Mouse (Mus musculus): Measurements from ENCODE around the gene Myl9. TPM values are rescaled to one million over a fixed set of nuclear protein-coding genes. Genes with fewer than 3 reads are reported as not detected.

Gene Myl9
- polyA plus RNA-seq, 1 experiment from 2014 or later = 400 TPM

- Histone ChIP-seq H3K27me3 (ENCODE audit: control insufficient read depth, insufficient read depth, low read depth, low read length) (no peaks in the 10 kb centered on the region), H3K27ac (ENCODE audit: low read length) (no peak overlapping the region), H3K4me2 (ENCODE audit: low read depth, low read length) (no peak overlapping the region), H3K36me3 (ENCODE audit: control insufficient read depth, insufficient read depth, low read length) (no peaks in the 10 kb centered on the region), H3K4me3 (ENCODE audit: low read length) (no peak overlapping the region), H3K9ac (ENCODE audit: low read length) (no peak overlapping the region), H3K4me1 (replicated peaks; ENCODE audit: control insufficient read depth, insufficient read depth, low read length) (peaks cover 22% of the 10 kb centered on the region), H3K9me3 (ENCODE audit: control insufficient read depth, low read length) (no peaks in the 10 kb centered on the region)
- no peak for ATAC-seq (ENCODE audit: low read depth)
Observed at GRCm38 (mm10) chr2:156773470-156773869, 1.8 kb upstream of the Myl9 start.

DNA sequence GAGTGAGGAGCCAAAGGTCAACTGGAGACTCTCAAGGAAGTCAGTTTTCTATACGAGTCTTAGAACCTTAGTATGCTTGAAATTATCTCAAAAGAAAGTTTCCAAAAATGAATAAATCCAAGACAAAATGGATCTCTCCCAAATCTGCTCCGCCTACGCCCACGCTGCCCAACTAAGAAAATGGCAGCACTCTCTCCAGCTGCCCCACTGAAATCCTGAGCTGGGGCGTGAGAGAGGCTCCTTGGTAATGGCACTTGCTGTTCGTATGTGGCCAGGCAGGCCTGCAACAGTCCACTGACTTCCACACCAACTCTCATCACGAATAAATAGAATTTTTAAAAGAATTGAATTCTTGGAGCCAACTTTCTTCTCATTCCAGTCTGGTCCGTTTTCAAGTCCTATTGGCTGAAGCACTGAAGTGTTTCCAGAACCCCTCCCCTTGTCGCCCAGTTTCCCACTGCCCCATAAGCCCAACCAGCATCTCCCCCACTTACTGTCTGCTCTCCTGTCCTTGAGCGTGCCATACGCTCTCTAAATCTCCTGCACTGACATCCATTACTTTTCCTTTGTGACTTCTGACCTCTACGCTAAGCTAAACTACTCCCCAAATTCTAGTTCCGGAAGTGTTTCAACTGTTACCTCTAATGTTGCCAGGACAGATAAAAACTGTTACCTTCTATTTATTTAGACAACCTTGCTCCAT, 1.0 kb upstream of the Myl9 start:
- peaks cover 22% of the 10 kb centered on the region for H3K4me1 ChIP-seq (replicated peaks; ENCODE audit: control insufficient read depth, insufficient read depth, low read length)
- ATAC-seq (ENCODE audit: low read depth) = no peak

DNA sequence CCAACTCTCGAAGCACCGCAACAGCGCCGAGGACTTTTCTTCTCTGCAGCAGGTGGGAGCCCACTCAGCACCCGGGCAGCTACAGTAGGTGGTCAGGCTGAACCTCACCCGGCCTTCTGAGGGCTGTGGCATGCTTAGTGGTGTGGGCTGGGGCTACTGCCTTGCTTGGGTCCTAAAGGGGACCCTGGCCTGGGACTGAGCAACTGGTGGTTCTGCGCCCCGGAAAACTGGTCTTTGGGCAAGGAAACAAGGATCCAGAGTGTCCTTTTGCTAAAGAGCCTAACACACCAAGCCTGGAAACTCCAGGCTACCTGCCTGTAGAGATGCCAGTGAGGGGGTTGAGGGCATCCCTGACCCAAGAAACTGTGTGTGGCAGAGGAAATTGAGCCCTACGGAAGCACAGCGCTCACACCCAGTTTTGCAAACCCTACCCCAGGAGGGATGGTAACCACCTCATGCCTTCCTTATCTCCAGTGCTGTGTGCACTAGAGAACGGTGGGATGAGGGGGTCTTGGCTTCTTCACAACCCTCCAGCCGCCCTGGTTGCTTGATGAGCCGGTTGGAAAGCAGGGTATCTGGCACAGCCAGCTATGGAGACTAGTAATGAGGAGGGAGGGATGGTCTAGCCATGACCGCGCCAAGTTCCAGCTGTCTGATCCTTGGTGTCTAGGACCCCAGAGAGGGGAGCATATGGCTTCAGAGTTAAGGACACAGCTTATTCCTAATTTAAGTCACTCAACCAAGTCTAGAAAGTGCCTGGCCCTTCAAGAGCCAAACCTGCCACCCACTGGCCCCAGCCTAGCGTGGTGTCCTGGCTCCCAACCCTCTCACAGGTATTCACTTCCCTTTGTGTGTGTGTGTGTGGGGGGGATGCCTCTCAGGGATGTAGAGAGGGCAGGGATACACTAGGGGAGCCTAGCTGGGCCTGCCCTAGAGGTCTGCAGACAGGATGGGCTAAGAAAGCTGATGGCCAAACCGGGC, 525 bp downstream of the Myl9 start:
- Histone ChIP-seq H3K4me3 (ENCODE audit: low read length) (peak overlapping the region; percentile 47), H3K4me2 (ENCODE audit: low read depth, low read length) (peak overlapping the region; percentile 58), H3K36me3 (ENCODE audit: control insufficient read depth, insufficient read depth, low read length) (no peaks in the 10 kb centered on the region), H3K4me1 (replicated peaks; ENCODE audit: control insufficient read depth, insufficient read depth, low read length) (peaks cover 29% of the 10 kb centered on the region), H3K27me3 (ENCODE audit: control insufficient read depth, insufficient read depth, low read depth, low read length) (no peaks in the 10 kb centered on the region), H3K9ac (ENCODE audit: low read length) (peak overlapping the region; percentile 67), H3K9me3 (ENCODE audit: control insufficient read depth, low read length) (no peaks in the 10 kb centered on the region), H3K27ac (ENCODE audit: low read length) (peak overlapping the region; percentile 79)
- ATAC-seq (ENCODE audit: low read depth) = no peak
- 24% methylated on average over 17 of the region's 17 CpGs for WGBS

More for the DNA sequence above, 1.0 kb upstream of the Myl9 start:
- Histone ChIP-seq H3K4me3 (ENCODE audit: low read length) (peak overlapping the region; percentile 47; the same call in 1 of the 2 replicates), H3K27ac (ENCODE audit: low read length) (peak overlapping the region; percentile 94), H3K27me3 (ENCODE audit: control insufficient read depth, insufficient read depth, low read depth, low read length) (no peaks in the 10 kb centered on the region), H3K9ac (ENCODE audit: low read length) (peak overlapping the region; percentile 67), H3K4me2 (ENCODE audit: low read depth, low read length) (peak overlapping the region; percentile 58), H3K36me3 (ENCODE audit: control insufficient read depth, insufficient read depth, low read length) (no peaks in the 10 kb centered on the region), H3K9me3 (ENCODE audit: control insufficient read depth, low read length) (no peaks in the 10 kb centered on the region)
- WGBS = 65% methylated on average over 13 of the region's 13 CpGs

DNA sequence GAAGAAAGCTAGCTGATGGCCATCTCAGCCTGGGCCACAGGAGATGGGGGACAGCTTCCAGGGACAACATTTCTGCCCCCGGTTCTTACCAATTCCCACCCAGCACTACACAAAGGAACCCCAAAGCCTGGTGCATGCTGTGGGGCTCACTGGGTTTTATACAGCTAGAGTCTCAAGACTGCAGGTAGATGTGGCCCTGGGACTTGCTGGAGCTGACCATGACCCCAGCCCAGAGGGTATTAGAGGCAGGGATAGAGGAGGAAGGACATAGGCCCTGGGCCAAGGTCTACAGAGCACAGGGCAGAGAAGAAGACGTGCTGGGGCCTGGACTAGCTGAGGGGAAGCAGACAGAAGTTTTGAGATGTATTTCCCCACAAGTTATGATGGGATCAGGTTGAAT, 1.7 kb downstream of the Myl9 start:
- Histone ChIP-seq H3K27ac (ENCODE audit: low read length) (no peak overlapping the region; the same call in 1 of the 2 replicates), H3K4me2 (ENCODE audit: low read depth, low read length) (peak overlapping the region; percentile 32), H3K9me3 (ENCODE audit: control insufficient read depth, low read length) (no peaks in the 10 kb centered on the region), H3K36me3 (ENCODE audit: control insufficient read depth, insufficient read depth, low read length) (no peaks in the 10 kb centered on the region), H3K9ac (ENCODE audit: low read length) (peak overlapping the region; percentile 41; the same call in 1 of the 2 replicates), H3K4me3 (ENCODE audit: low read length) (peak overlapping the region; percentile 27), H3K4me1 (replicated peaks; ENCODE audit: control insufficient read depth, insufficient read depth, low read length) (peaks cover 33% of the 10 kb centered on the region), H3K27me3 (ENCODE audit: control insufficient read depth, insufficient read depth, low read depth, low read length) (no peaks in the 10 kb centered on the region)
- no peak for ATAC-seq (ENCODE audit: low read depth)
- 80% methylated on average over 2 of the region's 2 CpGs for WGBS

DNA sequence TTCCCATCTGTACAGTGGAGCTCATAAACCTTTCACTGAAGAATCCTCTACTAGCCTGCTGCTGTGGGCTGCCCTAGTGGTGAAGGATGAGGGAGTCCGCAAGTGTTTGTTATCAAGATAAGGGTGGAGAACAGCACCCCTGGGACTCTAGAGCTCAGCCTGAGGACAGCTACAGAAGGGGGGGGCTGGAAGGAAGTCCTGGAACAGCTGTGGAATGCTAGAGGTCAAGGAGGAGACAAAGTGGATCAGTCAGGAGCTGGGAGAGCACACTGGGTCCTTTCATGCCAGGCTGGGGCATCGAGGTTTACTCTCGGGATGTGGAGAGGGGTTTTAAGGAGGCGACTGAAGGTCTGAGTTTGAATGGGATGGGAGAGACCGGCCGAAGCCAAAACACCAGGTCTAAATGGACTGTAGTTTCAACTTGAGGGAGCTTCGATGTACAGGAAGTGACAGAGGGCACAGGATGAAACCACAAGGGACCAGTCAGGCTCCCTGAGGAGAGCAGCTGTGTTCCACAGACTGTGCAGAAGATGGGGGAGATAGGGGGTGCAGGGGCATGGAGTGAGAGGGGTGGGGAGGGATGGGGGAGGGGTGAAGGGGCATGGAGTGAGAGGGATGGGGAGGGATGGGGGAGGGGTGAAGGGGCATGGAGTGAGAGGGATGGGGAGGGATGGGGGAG, 2.2 kb downstream of the Myl9 start:
- ATAC-seq (ENCODE audit: low read depth) = no peak
- Histone ChIP-seq H3K9ac (ENCODE audit: low read length) (peak overlapping the region; percentile 30; the same call in 1 of the 2 replicates), H3K9me3 (ENCODE audit: control insufficient read depth, low read length) (no peaks in the 10 kb centered on the region), H3K27me3 (ENCODE audit: control insufficient read depth, insufficient read depth, low read depth, low read length) (no peaks in the 10 kb centered on the region), H3K4me3 (ENCODE audit: low read length) (peak overlapping the region; percentile 27), H3K36me3 (ENCODE audit: control insufficient read depth, insufficient read depth, low read length) (no peaks in the 10 kb centered on the region), H3K27ac (ENCODE audit: low read length) (peak overlapping the region; percentile 28; the same call in 1 of the 2 replicates), H3K4me2 (ENCODE audit: low read depth, low read length) (peak overlapping the region; percentile 32), H3K4me1 (replicated peaks; ENCODE audit: control insufficient read depth, insufficient read depth, low read length) (peaks cover 33% of the 10 kb centered on the region)
- 30% methylated on average over 7 of the region's 7 CpGs for WGBS

DNA sequence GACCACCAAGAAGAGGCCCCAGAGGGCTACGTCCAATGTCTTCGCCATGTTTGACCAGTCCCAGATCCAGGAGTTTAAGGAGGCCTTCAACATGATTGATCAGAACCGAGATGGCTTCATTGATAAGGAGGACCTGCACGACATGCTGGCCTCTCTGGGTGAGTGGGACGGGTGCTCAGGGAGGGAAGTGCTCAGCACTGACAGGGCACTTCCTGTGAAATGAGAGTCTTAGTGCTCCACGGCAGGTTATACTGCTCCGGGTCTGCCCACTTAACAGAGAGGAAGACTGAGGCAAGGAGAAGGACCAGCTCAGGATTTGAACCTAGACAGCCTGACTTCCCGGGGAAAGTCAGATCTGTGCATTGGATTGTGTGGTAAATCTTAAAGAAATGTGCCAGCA, 3.4 kb downstream of the Myl9 start:
- Histone ChIP-seq H3K36me3 (ENCODE audit: control insufficient read depth, insufficient read depth, low read length) (no peaks in the 10 kb centered on the region), H3K4me2 (ENCODE audit: low read depth, low read length) (no peak overlapping the region), H3K9me3 (ENCODE audit: control insufficient read depth, low read length) (no peaks in the 10 kb centered on the region), H3K4me1 (replicated peaks; ENCODE audit: control insufficient read depth, insufficient read depth, low read length) (peaks cover 33% of the 10 kb centered on the region), H3K27me3 (ENCODE audit: control insufficient read depth, insufficient read depth, low read depth, low read length) (no peaks in the 10 kb centered on the region), H3K27ac (ENCODE audit: low read length) (no peak overlapping the region), H3K4me3 (ENCODE audit: low read length) (no peak overlapping the region), H3K9ac (ENCODE audit: low read length) (no peak overlapping the region)
- ATAC-seq (ENCODE audit: low read depth) = no peak
- WGBS = 67% methylated on average over 8 of the region's 8 CpGs

GRCm38 (mm10) chr2:156779036-156779435, 3.8 kb downstream of the Myl9 start:
- Histone ChIP-seq H3K4me1 (replicated peaks; ENCODE audit: control insufficient read depth, insufficient read depth, low read length) (peaks cover 33% of the 10 kb centered on the region), H3K4me3 (ENCODE audit: low read length) (no peak overlapping the region), H3K9ac (ENCODE audit: low read length) (no peak overlapping the region), H3K4me2 (ENCODE audit: low read depth, low read length) (no peak overlapping the region), H3K9me3 (ENCODE audit: control insufficient read depth, low read length) (no peaks in the 10 kb centered on the region), H3K36me3 (ENCODE audit: control insufficient read depth, insufficient read depth, low read length) (no peaks in the 10 kb centered on the region), H3K27me3 (ENCODE audit: control insufficient read depth, insufficient read depth, low read depth, low read length) (no peaks in the 10 kb centered on the region), H3K27ac (ENCODE audit: low read length) (no peak overlapping the region)
- no peak for ATAC-seq (ENCODE audit: low read depth)
- WGBS = 67% methylated on average over 5 of the region's 5 CpGs

- WGBS = 36% methylated on average over 2 of the region's 2 CpGs
- Histone ChIP-seq H3K9me3 (ENCODE audit: control insufficient read depth, low read length) (no peaks in the 10 kb centered on the region), H3K4me1 (replicated peaks; ENCODE audit: control insufficient read depth, insufficient read depth, low read length) (peaks cover 31% of the 10 kb centered on the region), H3K4me3 (ENCODE audit: low read length) (no peak overlapping the region), H3K4me2 (ENCODE audit: low read depth, low read length) (no peak overlapping the region), H3K27me3 (ENCODE audit: control insufficient read depth, insufficient read depth, low read depth, low read length) (no peaks in the 10 kb centered on the region), H3K36me3 (ENCODE audit: control insufficient read depth, insufficient read depth, low read length) (no peaks in the 10 kb centered on the region), H3K9ac (ENCODE audit: low read length) (no peak overlapping the region), H3K27ac (ENCODE audit: low read length) (no peak overlapping the region)
- ATAC-seq (ENCODE audit: low read depth) = no peak
Observed at GRCm38 (mm10) chr2:156779488-156779887, 4.3 kb downstream of the Myl9 start.

DNA sequence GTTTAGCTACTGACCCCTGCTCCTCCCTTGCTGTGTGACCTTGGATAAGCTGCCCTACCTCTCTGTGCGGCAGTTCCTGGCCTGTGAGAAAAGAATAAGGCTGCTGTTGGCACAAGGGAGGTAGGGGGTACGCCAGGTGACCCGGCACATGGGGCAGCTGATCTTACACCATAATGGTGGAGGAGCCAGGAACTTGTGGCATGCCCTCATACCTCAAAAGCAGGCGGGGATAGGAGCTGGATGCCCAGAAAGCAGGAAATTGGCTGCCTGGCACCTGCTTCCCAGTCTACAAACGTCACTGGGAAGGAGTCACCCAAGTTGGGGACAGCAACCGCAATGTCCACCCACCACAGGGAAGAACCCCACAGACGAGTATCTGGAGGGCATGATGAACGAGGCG, 4.9 kb downstream of the Myl9 start:
- Histone ChIP-seq H3K4me1 (replicated peaks; ENCODE audit: control insufficient read depth, insufficient read depth, low read length) (peaks cover 25% of the 10 kb centered on the region), H3K4me2 (ENCODE audit: low read depth, low read length) (peak overlapping the region; percentile 13; the same call in 1 of the 2 replicates)

More for the DNA sequence above, 4.9 kb downstream of the Myl9 start:
- no peak for ATAC-seq (ENCODE audit: low read depth)
- no peak overlapping the region for H3K4me3 ChIP-seq (ENCODE audit: low read length)
- no peaks in the 10 kb centered on the region for H3K36me3 ChIP-seq (ENCODE audit: control insufficient read depth, insufficient read depth, low read length)
- no peaks in the 10 kb centered on the region for H3K9me3 ChIP-seq (ENCODE audit: control insufficient read depth, low read length)
- no peaks in the 10 kb centered on the region for H3K27me3 ChIP-seq (ENCODE audit: control insufficient read depth, insufficient read depth, low read depth, low read length)
- WGBS = 65% methylated on average over 9 of the region's 9 CpGs
- no peak overlapping the region for H3K27ac ChIP-seq (ENCODE audit: low read length)
- H3K9ac ChIP-seq (ENCODE audit: low read length) = no peak overlapping the region

All from lung, embryonic 16.5 days (tissue).